Mouse (Mus musculus) erythroid progenitor cell, adult 5-6 weeks (primary cell): ENCODE results near the gene Tmem121. TPM values are rescaled to one million over a fixed set of nuclear protein-coding genes. Genes with fewer than 3 reads are reported as not detected.
"Not testable (repeated sequence)": the region's sequence is repeated elsewhere in the genome, so short reads cannot be mapped to it uniquely, and the experiment has no call there.

ENCODE experiments used
- ATAC-seq: replicated peaks from 2 replicates; pipeline ENCODE4 v1.8.0; 2016; ENCODE audit warnings: moderate number of reproducible peaks, mild to moderate bottlenecking, moderate TSS enrichment, inconsistent platforms; ENCODE audit not compliant: poor library complexity, low FRiP score, severe bottlenecking
- total RNA-seq, 2 experiments: library from RNA; stranded (forward) in 1 of 2; stranded (reverse) in 1 of 2; fragments of 150-400 nt in 1 of 2; fragments of 186-747, 209-891 nt in 1 of 2; gene quantifications; 2 replicates each; pipeline versions ENCODE4 v1.2.3 to v1.2.4; 2015 to 2017; ENCODE audit warnings: low replicate concordance in 2 of 2

The Tmem121 gene
- total RNA-seq, 2 experiments from 2014 or later, result not detected

GRCm38 (mm10) chr12:113181020-113181419, 4.7 kb upstream of the Tmem121 start:
- no peak for ATAC-seq

- no peak for ATAC-seq
Measured at GRCm38 (mm10) chr12:113184945-113185344, 785 bp upstream of the Tmem121 start.

- no peak for ATAC-seq
Measured at GRCm38 (mm10) chr12:113186326-113187010, 738 bp downstream of the Tmem121 start.

- ATAC-seq, result no peak
Measured at GRCm38 (mm10) chr12:113187011-113187375, 1.3 kb downstream of the Tmem121 start.

- ATAC-seq, result 0 out of 2 replicates have a peak, but pooled peaks have one; percentile 35
Measured at GRCm38 (mm10) chr12:113187584-113188295, 2.0 kb downstream of the Tmem121 start.

GRCm38 (mm10) chr12:113188349-113189055, 2.8 kb downstream of the Tmem121 start:
- ATAC-seq, result no peak

GRCm38 (mm10) chr12:113193423-113193822, 7.7 kb downstream of the Tmem121 start:
- no peak for ATAC-seq

- ATAC-seq, result not testable (repeated sequence)
Measured at GRCm38 (mm10) chr12:113199132-113199531, 13.4 kb downstream of the Tmem121 start.

GRCm38 (mm10) chr12:113201301-113201700, 15.6 kb downstream of the Tmem121 start:
- ATAC-seq, result no peak

GRCm38 (mm10) chr12:113202008-113202407, 16.3 kb downstream of the Tmem121 start:
- no peak for ATAC-seq

- no peak for ATAC-seq
Measured at GRCm38 (mm10) chr12:113203522-113203921, 17.8 kb downstream of the Tmem121 start.

GRCm38 (mm10) chr12:113205251-113205942, 19.7 kb downstream of the Tmem121 start:
- ATAC-seq, result no peak

GRCm38 (mm10) chr12:113207737-113208136, 22.0 kb downstream of the Tmem121 start:
- ATAC-seq, result no peak

GRCm38 (mm10) chr12:113210586-113211378, 25.1 kb downstream of the Tmem121 start:
- no peak for ATAC-seq

- no peak for ATAC-seq
Measured at GRCm38 (mm10) chr12:113211772-113212171, 26.0 kb downstream of the Tmem121 start.

- ATAC-seq, result no peak
Measured at GRCm38 (mm10) chr12:113212326-113212924, 26.7 kb downstream of the Tmem121 start.

GRCm38 (mm10) chr12:113213226-113213625, 27.5 kb downstream of the Tmem121 start:
- ATAC-seq, result no peak

GRCm38 (mm10) chr12:113214072-113214808, 28.5 kb downstream of the Tmem121 start:
- no peak for ATAC-seq
